Mouse (Mus musculus): ENCODE data around the gene Arcn1.

DNA sequence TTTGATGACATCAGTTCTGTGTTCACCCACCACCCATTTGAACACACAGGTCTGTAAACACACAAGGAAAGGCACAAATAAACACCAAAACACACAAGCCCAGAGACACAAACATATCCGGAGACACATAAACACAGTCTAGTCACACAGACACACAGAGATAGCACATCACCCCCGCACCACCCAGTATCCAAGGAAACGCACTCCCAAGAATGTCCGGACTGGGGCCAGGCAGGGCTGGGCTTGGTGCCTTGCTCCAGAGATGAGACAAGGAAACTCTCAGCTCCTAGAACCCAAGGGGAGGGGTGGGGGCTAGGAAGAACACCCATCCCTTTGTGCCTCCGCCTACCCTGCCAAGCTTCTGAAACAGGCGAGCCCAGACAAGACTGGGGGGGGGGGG lies 43.4 kb downstream of the Arcn1 start:
- TF ChIP-seq CTCF (IDR thresholded peaks at IDR 0.05), result no peak
- peak; percentile 80 for TF ChIP-seq EP300 (IDR thresholded peaks at IDR 0.05)
